Mouse (Mus musculus): ENCODE data around the gene Elovl7. TPM values are rescaled to one million over a fixed set of nuclear protein-coding genes. Genes with fewer than 3 reads are reported as not detected.

Gene Elovl7
- polyA plus RNA-seq (2012; rRNA removed): 0.93 and 1.7 TPM in 2 replicates

- no peak for DNase-seq (ENCODE audit: low read depth)
Observed at GRCm38 (mm10) chr13:108214081-108214484, at the start of gene Elovl7. TSS of gene Elovl7 (plus strand) at chr13:108214404.

- no peak for DNase-seq (ENCODE audit: low read depth)
Observed at GRCm38 (mm10) chr13:108164621-108165020, 49.6 kb upstream of the Elovl7 start.

- DNase-seq (ENCODE audit: low read depth): no peak
Observed at GRCm38 (mm10) chr13:108170002-108170401, 44.2 kb upstream of the Elovl7 start.

GRCm38 (mm10) chr13:108170511-108170910, 43.7 kb upstream of the Elovl7 start:
- no peak for DNase-seq (ENCODE audit: low read depth)

- no peak for DNase-seq (ENCODE audit: low read depth)
Observed at GRCm38 (mm10) chr13:108179618-108180017, 34.6 kb upstream of the Elovl7 start.

GRCm38 (mm10) chr13:108180821-108181220, 33.4 kb upstream of the Elovl7 start:
- no peak for DNase-seq (ENCODE audit: low read depth)

- DNase-seq (ENCODE audit: low read depth): no peak
Observed at GRCm38 (mm10) chr13:108184743-108185255, 29.4 kb upstream of the Elovl7 start.

- no peak for DNase-seq (ENCODE audit: low read depth)
Observed at GRCm38 (mm10) chr13:108185530-108185929, 28.7 kb upstream of the Elovl7 start.

- no peak for DNase-seq (ENCODE audit: low read depth)
Observed at GRCm38 (mm10) chr13:108187994-108188393, 26.2 kb upstream of the Elovl7 start.

- no peak for DNase-seq (ENCODE audit: low read depth)
Observed at GRCm38 (mm10) chr13:108191074-108191720, 23.0 kb upstream of the Elovl7 start.

- DNase-seq (ENCODE audit: low read depth): no peak
Observed at GRCm38 (mm10) chr13:108195474-108195873, 18.7 kb upstream of the Elovl7 start.

- no peak for DNase-seq (ENCODE audit: low read depth)
Observed at GRCm38 (mm10) chr13:108204857-108205256, 9.3 kb upstream of the Elovl7 start.

- DNase-seq (ENCODE audit: low read depth): no peak
Observed at GRCm38 (mm10) chr13:108207447-108207846, 6.8 kb upstream of the Elovl7 start.

- DNase-seq (ENCODE audit: low read depth): no peak
Observed at GRCm38 (mm10) chr13:108208090-108208489, 6.1 kb upstream of the Elovl7 start.

- DNase-seq (ENCODE audit: low read depth): peak; percentile 59
Observed at GRCm38 (mm10) chr13:108210960-108211359, 3.2 kb upstream of the Elovl7 start.

GRCm38 (mm10) chr13:108212397-108213018, 1.7 kb upstream of the Elovl7 start:
- no peak for DNase-seq (ENCODE audit: low read depth)

GRCm38 (mm10) chr13:108214485-108215107, 392 bp downstream of the Elovl7 start:
- no peak for DNase-seq (ENCODE audit: low read depth)

- no peak for DNase-seq (ENCODE audit: low read depth)
Observed at GRCm38 (mm10) chr13:108215231-108215780, 1.1 kb downstream of the Elovl7 start.

- DNase-seq (ENCODE audit: low read depth): no peak
Observed at GRCm38 (mm10) chr13:108219773-108220172, 5.6 kb downstream of the Elovl7 start.

GRCm38 (mm10) chr13:108229191-108229590, 15.0 kb downstream of the Elovl7 start:
- no peak for DNase-seq (ENCODE audit: low read depth)

- no peak for DNase-seq (ENCODE audit: low read depth)
Observed at GRCm38 (mm10) chr13:108229634-108230330, 15.6 kb downstream of the Elovl7 start.

- DNase-seq (ENCODE audit: low read depth): no peak
Observed at GRCm38 (mm10) chr13:108240012-108240411, 25.8 kb downstream of the Elovl7 start.

Data from gonadal fat pad, adult 2 months (tissue).